Mouse (Mus musculus) frontal cortex, postnatal 14 days (tissue): ENCODE results near the gene Usf3.
A peak's percentile ranks its signal among the peaks of the same experiment; 100 is the strongest.

Source experiments
- DNase-seq, 2 experiments: peaks; one replicate each; pipeline ENCODE4 v3.0.0; 2022; ENCODE audit warnings: low spot score in 2 of 2

Gene Usf3

DNA sequence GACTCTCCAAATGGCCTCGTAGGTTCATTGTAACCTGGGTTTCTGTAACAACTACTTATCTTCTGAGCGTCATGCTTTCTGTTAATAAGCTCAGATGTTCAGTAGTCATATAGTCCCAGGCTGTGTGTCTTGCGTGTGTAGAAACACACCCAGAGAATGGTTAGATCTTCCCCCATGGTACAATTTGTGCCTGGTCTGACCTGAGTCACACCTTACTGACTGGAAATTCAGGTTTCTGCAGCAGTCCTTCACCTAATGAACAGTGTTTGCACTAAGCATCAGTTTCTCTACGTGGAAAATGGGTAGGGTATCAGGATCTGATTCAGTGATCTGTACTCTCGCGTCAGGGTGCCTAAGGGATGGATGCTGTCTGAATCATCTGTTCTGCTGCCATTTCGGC, 60.0 kb downstream of the Usf3 start:
- DNase-seq = no peak

DNA sequence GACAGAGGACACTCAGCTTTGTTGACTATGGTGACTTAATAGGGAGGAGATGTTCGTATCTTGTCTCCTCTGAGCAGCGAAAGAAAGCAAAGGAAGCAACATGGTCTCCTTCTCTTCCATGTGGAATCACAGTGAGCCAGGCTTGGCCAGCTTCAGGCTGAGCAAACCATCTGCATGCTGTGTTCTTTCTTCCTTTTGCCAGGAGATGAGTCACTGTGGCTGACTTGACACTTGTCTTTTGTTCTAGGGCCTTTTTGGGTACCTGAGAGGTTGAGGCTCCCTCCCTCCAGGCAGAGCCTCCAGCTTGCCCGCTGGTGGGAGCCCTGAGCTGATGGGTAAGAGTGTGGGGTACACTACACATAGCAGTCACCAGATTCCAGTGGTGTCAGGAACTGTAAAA, 64.8 kb downstream of the Usf3 start:
- DNase-seq = no peak

DNA sequence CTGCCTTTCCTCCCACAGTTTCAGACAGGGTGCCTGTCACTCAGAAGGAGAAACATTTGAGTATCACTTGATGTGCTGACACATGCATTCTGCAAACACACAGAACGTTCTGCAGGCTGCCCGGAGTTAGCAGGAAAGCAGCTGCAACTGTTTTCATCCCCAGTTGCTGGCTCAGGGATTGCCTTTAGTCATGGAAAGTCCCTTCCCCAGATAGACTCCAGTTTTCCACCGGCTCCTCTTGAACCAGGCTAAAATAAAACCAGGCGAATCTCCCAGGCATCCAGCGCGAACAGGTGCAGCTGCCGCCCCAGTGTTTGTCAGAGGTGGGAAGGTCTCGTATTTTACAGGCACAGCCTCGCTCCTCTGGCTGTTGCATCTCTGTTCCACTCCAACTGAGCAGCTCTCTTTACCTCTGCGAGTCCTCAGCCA, 65.8 kb downstream of the Usf3 start:
- DNase-seq = peak; percentile 17 to 33

DNA sequence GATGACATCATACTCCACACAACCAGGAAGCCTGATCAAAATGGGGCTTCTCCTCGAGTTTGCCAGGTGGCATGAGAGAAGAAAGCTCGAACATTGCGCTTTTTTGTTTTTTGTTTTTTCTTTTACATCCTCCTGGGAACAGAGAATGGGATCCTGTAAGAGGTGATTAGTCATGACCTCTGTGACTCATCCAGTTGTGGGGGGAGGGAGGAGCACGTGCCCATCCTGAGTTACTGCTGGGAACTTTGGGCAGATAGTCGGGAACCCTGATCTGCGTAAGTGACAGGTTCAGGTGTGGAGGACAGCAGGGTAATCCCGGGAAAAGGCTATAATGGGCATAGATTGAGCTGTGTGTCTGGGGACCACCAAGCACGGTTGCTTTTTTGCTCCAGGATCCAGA, 67.4 kb downstream of the Usf3 start:
- no peak for DNase-seq

DNA sequence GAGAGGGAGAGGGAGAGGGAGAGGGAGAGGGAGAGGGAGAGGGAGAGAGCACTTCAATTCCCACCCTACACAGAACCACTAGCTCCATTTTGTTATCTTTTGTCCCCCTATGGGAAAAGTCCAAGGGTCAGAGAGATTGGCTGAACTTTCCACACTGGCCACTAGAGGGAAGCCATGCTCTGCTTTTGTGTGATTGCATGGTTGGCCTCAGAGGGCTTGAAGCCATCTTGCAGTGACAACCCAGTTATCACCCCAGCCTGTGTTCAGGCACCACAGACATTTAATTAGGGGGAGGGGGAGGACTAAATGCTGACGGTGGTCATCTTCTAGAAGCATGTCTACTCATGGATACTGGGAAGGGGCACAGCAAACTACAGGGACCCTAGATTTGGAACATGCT, 69.6 kb downstream of the Usf3 start:
- peak; percentile 37 to 63 for DNase-seq

DNA sequence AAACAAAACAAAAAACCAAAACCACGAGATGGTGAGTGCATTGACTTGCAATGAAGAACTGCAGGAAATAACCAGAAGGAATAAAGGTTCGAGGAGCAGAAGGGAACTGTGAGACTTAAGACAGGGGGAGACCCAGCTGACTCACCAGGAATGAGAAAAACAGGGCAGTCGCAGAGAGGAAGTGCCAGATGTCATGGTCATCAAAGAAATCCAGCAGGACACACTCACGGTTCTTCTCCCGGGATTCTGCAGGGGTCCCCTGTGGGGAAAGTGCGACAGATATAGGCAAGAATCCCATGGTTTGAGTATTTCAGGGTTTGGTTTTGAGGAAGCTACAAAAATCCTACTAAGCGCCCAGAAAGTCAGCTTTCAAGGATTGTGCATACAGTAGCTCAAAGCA, 70.3 kb downstream of the Usf3 start:
- no peak for DNase-seq

GRCm38 (mm10) chr16:44249985-44250384, 76.9 kb downstream of the Usf3 start:
- no peak for DNase-seq

GRCm38 (mm10) chr16:44252735-44253134, 79.7 kb downstream of the Usf3 start:
- DNase-seq = no peak

- DNase-seq = no peak
These were observed 81.0 kb downstream of the Usf3 start for GRCm38 (mm10) chr16:44253797-44254634.

- DNase-seq = no peak
These were observed 81.7 kb downstream of the Usf3 start for GRCm38 (mm10) chr16:44254698-44255097.

DNA sequence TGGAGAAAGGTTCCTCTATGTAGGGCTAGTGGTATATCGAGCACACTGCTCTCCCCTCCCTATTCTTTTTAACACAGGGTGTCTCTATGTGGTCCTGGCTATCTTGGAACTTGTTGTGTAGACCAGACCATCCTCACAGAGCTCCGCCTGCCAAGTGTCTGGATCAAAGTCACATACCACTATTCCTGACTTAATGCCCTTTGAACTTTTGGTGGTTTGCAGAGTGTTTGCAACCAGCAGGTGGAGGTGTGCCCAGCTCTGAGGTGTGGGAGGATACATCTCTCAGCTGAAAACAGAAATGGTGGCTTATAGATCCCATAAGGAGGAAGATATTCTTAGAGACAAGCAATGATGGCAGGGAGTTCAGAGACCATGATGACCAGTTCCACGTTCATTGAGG, 84.4 kb downstream of the Usf3 start:
- no peak for DNase-seq

GRCm38 (mm10) chr16:44264916-44265315, 91.9 kb downstream of the Usf3 start:
- no peak for DNase-seq

DNA sequence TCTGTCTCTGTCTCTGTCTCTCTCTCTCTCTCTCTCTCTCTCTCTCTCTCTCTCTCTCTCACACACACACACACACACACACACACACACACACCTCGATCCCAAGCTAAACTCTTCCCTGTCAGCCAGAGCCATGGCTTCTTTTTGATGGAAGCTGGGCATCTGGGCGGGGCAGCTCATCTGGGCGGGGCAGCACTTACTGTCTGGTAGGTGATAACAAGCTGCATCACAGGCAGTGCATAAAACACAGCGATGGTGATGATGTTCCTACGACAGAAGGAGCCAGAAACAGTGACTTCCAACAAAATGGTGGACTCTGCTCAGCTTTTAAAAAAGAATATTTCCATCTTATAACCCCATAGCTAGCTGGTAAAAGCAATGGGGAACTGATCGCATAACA, 92.5 kb downstream of the Usf3 start:
- no peak for DNase-seq

DNA sequence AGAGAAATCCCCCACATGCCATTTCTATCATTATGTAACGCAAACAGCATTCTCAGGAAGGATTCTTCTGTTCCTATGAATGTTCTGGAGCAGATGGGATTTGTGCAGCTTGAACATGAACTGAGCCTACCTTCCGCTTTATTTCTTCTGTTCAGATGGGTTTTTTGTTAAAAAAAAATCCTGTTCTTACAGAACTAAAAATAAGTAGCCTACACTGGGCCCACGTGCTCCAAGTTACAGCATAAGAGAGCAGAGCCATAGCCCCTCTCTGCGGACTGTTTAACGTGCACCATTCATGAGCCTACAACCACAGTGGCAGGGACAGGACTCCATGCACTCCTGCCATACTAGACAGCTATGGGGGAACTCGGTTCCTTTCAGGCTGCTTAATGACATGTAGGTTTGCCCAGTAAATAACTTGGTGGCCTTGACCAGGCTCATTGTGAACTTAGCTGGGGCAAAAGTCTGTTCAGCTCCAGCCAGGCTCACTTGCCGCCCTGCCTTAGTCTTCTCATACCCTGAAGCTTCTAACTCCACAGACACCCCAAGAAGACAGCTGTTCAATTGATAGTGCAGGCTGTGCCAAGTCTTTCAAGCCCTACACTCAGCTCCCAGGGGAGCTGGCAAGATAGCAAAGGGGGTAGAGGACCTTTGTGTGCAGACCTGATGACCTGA, 95.6 kb downstream of the Usf3 start:
- DNase-seq = peak; percentile 16 to 18

DNA sequence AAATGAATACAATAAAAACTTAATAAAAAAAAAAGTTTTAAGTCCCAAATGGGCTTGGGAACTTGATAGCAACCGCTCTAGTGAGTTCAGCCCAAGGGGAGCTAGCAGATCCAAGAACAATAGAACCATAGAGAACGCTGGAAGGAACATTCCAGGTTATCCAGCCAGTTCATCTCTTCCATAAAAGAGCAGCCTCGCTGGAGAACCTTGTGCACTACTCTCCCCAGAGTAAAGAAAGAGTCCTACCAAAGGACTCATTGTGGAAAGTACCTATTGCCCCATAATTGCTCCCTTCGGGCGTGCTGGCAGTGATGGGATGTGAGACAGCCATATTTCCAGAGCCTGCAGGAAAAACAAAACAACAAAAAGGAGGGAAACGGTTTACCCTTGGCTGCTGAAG, 96.5 kb downstream of the Usf3 start:
- no peak for DNase-seq

DNA sequence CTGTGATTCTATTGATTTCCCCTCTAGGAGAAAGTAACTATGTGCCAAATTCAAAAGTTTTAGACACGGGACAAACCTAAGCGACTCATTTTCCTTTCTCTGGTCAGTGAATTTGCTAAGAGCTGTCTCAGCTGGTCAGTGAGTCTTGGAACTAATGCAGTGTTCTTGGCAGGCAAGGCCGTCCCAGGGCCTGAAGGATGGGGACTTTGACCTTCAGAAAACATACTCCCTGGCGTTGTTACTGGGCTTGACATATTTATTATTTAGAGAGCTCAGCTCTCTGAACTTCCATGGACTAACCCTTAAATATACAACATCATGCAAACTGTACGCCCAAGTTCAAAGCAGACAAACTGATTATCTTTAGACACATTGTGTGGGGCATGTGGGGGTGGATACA, 97.6 kb downstream of the Usf3 start:
- no peak for DNase-seq

- DNase-seq = no peak
These were observed 98.5 kb downstream of the Usf3 start for GRCm38 (mm10) chr16:44271371-44272038.
